Mouse (Mus musculus): ENCODE results near the gene Csf3.

GRCm38 (mm10) chr11:98729119-98729588 is 28.1 kb downstream of the Csf3 start, which contains the start of gene Med24:
- TF ChIP-seq EP300 (IDR thresholded peaks at IDR 0.05; ENCODE audit: insufficient read depth, low read depth, low read length) (peak; percentile 77; the same call in 1 of the 2 replicates), CTCF (IDR thresholded peaks at IDR 0.05) (no peak)
